Mouse (Mus musculus): Measurements from ENCODE around the gene Vmn2r54.
"Not testable (repeated sequence)": the region's sequence is repeated elsewhere in the genome, so short reads cannot be mapped to it uniquely, and the experiment has no call there.

Vmn2r54 gene

DNA sequence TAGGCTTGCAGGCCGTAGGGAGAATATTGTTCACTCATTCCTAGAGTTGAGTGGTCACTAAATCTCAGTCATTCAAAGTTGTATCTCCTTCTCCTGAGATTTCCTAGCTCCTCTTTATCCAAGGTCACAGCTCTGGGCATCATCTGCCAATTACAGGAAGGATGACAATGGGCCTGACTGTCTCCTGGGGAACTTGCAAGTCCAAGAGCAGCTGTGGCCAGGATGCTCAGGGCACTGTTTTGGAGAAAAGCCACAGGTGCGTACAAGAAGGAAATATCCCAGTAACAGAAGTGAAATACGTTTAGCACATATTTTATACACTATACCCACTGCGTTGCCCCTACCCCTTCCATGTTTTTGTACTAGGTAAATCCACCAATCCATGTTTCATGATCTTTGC is at the start of gene Vmn2r54:
TSS of gene Vmn2r54 (minus strand) at position 101 of the 400 bp plus-strand sequence.
- DNase-seq (ENCODE audit: low spot score): not testable (repeated sequence)

DNA sequence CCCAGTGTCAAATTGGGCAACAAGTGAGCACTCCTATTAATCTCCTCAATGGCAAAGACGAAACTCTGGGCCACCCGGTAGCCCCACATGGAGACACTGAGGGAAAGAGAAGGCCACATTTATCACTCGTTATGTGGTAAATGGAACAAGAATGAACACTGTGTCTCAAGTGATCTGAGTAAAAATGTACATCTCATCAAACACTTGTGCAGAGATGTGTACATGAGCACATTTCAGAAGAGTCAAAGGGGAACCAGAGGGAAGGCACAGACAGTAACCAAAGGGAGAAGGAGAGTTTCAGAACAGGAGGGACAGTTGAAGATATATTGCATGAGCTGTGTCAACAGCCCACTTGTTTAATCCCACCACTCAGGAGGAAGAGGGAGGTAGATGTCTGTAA is 44.8 kb upstream of the Vmn2r54 start, which contains the start of gene Vmn2r55:
TSS of gene Vmn2r55 (minus strand) at position 101 of the 400 bp plus-strand sequence.
- DNase-seq (ENCODE audit: low spot score): not testable (repeated sequence)

DNA sequence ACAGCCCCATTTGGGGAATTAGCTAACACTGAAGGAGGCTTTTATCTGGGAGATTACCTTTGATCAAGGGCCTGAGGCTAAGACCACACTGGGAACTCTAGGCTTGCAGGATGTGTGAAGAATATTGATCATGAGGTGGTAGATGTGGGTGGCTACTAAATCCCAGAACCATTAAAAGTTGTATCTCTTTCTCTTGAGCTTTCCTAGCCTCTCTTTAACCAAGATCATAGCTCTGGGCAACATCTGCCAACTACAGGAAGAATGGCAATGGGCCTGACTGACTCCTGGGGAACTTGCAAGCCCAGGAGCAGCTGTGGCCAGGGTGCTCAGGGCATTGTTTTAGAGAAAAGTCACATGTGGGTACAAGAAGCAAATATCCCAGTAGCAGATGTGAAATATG is 31.4 kb downstream of the Vmn2r54 start, which contains the start of gene Vmn2r53:
TSS of gene Vmn2r53 (minus strand) at position 101 of the 400 bp plus-strand sequence.
- no peak for DNase-seq (ENCODE audit: low spot score)
